Mouse (Mus musculus) kidney, embryonic 15.5 days (tissue): ENCODE data around the gene 4930404H24Rik. TPM values are rescaled to one million over a fixed set of nuclear protein-coding genes. Genes with fewer than 3 reads are reported as not detected.
A peak's percentile ranks its signal among the peaks of the same experiment; 100 is the strongest.

Source experiments
- ATAC-seq: fragments of 200-750 bp; cut with Nextera tagmentation; replicated peaks from 2 replicates; pipeline ENCODE4 v1.8.0; 2017; ENCODE audit warnings: moderate TSS enrichment; ENCODE audit not compliant: low FRiP score
- H3K27ac ChIP-seq: fragments of 300-500 bp; sonication (generic); 2 replicates; pipeline ENCODE4 v1.5.1; 2015; ENCODE audit warnings: mild to moderate bottlenecking, inconsistent platforms
- H3K27me3 ChIP-seq: fragments of 300-500 bp; sonication (generic); 2 replicates; pipeline ENCODE4 v1.6.1; 2015; ENCODE audit warnings: inconsistent platforms
- H3K36me3 ChIP-seq: fragments of 300-500 bp; sonication (generic); 2 replicates; pipeline ENCODE4 v1.6.1; 2015; ENCODE audit warnings: inconsistent platforms
- H3K4me1 ChIP-seq: fragments of 300-500 bp; sonication (generic); 2 replicates; pipeline ENCODE4 v1.6.1; 2015; ENCODE audit warnings: inconsistent platforms
- H3K4me2 ChIP-seq: fragments of 300-500 bp; sonication (generic); 2 replicates; pipeline ENCODE4 v1.6.1; 2015; ENCODE audit warnings: moderate library complexity, mild to moderate bottlenecking, inconsistent platforms
- H3K4me3 ChIP-seq: fragments of 300-500 bp; sonication (generic); replicated peaks from 2 replicates; pipeline ENCODE4 v1.5.1; 2015; ENCODE audit warnings: mild to moderate bottlenecking, inconsistent platforms
- H3K9ac ChIP-seq: fragments of 300-500 bp; sonication (generic); 2 replicates; pipeline ENCODE4 v1.6.1; 2015; ENCODE audit warnings: mild to moderate bottlenecking, inconsistent platforms
- H3K9me3 ChIP-seq: fragments of 300-500 bp; sonication (generic); replicated peaks from 2 replicates; pipeline ENCODE4 v1.6.1; 2016; ENCODE audit warnings: inconsistent platforms
- WGBS: fragments of 180-500 bp; shearing (Covaris S2); methylation state at CpG from one replicate; pipeline ENCODE4 v1.1.7; 2015; ENCODE audit warnings: mixed read lengths; 5-methylcytosine and 5-hydroxymethylcytosine counted together
- polyA plus RNA-seq: library from polyadenylated mRNA; unstranded; fragments of >200 nt; fragmentation: Nextera tagmentation; extraction: Ambion mirVana; gene quantifications from 2 replicates; pipeline ENCODE4 v1.2.1, GENCODE M21; 2015

4930404H24Rik gene
- polyA plus RNA-seq, 1 experiment from 2014 or later: not detected

DNA sequence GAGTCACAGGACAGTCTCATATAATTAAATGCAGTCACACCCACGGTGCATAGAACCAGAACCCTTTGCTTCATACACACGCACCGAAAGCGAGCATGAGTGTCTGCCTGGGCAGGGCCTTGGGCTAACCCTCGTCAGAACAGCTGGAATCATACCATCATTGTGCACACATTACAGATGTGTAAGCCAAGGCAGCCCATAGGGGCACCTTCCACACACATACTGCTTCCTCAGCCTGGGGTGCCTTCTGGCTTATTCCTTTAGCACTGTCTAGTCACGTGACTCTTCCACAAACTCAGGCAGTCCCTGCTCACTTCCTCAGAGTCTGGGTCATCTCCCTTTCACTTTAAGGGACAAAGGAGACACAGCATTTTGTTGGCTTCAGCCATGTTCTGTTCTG lies 3.7 kb downstream of the 4930404H24Rik start:
- WGBS: 87% methylated on average over 6 of the region's 6 CpGs
- 0 out of 2 replicates have a peak overlapping the region, but pooled peaks have one; percentile 25 for H3K27ac ChIP-seq

DNA sequence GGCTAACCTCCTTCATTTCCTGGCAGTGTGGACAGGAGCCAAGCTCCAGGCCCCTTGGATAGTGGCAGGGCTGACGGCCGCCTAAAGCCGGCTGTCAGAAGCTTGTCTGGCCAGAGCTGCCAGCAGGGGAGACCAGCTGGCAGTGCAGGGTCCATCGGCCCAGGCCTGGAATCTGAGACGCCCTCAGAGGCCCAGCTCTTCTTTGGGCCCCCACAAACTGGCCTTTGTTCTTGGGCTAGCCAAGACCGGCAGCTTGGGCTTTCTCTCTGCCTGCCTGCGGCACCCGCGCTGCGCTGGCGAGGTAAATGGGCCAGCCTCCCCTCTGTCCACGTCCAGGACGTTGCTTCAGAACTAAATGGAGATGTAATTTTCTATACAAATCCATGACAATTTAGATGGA lies 4.3 kb downstream of the 4930404H24Rik start:
- Histone ChIP-seq H3K4me3 (no peak overlapping the region), H3K27ac (peak overlapping the region; percentile 28; the same call in 1 of the 2 replicates), H3K36me3 (no peaks in the 10 kb centered on the region), H3K4me2 (no peak overlapping the region), H3K4me1 (peaks cover 52% of the 10 kb centered on the region), H3K9me3 (no peaks in the 10 kb centered on the region), H3K9ac (no peak overlapping the region), H3K27me3 (peaks cover 3% of the 10 kb centered on the region)
- no peak for ATAC-seq
- WGBS: 42% methylated on average over 13 of the region's 13 CpGs

More for the DNA sequence above, 3.7 kb downstream of the 4930404H24Rik start:
- no peak overlapping the region for H3K4me3 ChIP-seq
- ATAC-seq: no peak
- no peaks in the 10 kb centered on the region for H3K36me3 ChIP-seq
- no peak overlapping the region for H3K4me2 ChIP-seq
- no peaks in the 10 kb centered on the region for H3K9me3 ChIP-seq
- no peak overlapping the region for H3K9ac ChIP-seq
- H3K4me1 ChIP-seq: peaks cover 58% of the 10 kb centered on the region
- peaks cover 9% of the 10 kb centered on the region for H3K27me3 ChIP-seq

DNA sequence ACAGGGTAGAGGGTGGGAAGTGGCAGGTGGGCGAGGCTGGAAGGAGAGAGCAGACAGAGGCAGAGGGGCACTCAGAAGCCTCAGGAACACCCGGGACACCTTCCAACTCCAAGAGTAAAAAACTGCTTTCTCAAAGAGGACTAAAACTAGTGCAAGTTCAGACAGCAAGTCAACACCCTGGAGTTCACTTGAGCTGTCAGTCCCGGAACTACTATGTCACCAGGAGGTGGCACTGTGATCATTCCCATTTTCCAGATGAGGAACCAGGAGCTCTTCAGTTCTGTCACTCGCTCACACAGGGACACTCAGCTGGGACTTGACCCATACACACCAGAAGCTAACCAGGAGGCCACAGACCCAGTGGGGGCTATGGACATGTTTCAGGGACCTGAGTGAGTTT lies 6.6 kb downstream of the 4930404H24Rik start:
- 64% methylated on average over 4 of the region's 4 CpGs for WGBS

DNA sequence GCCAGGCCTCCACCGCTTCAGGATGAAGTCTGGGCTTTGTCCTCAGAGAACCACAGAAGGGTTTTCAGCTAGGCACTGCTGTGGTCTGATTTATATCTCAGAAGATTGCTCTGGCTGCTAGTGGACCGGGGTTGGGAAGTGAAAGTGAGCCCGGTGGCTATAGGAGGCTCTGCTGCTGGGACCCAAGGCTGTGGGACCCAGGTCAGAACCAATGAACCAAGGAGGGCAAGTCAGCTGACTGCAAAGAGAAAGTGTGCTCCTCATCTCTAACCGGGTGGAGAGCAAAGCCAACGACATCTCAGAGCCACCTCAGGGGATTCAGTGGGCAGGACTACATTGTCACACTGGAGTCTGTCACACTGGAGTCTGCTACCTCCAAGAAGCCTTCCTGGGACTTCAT lies 13.8 kb downstream of the 4930404H24Rik start:
- H3K9me3 ChIP-seq: no peaks in the 10 kb centered on the region
- no peaks in the 10 kb centered on the region for H3K36me3 ChIP-seq
- no peak overlapping the region for H3K9ac ChIP-seq
- H3K4me2 ChIP-seq: no peak overlapping the region
- 64% methylated on average over 5 of the region's 5 CpGs for WGBS
- H3K4me1 ChIP-seq: peaks cover 31% of the 10 kb centered on the region
- H3K4me3 ChIP-seq: no peak overlapping the region
- H3K27ac ChIP-seq: no peak overlapping the region
- H3K27me3 ChIP-seq: no peaks in the 10 kb centered on the region
- ATAC-seq: no peak

More for the DNA sequence above, 6.6 kb downstream of the 4930404H24Rik start:
- Histone ChIP-seq H3K27me3 (no peaks in the 10 kb centered on the region), H3K36me3 (no peaks in the 10 kb centered on the region), H3K9me3 (no peaks in the 10 kb centered on the region), H3K27ac (no peak overlapping the region), H3K4me3 (no peak overlapping the region), H3K9ac (no peak overlapping the region), H3K4me1 (peaks cover 34% of the 10 kb centered on the region), H3K4me2 (no peak overlapping the region)
- no peak for ATAC-seq

DNA sequence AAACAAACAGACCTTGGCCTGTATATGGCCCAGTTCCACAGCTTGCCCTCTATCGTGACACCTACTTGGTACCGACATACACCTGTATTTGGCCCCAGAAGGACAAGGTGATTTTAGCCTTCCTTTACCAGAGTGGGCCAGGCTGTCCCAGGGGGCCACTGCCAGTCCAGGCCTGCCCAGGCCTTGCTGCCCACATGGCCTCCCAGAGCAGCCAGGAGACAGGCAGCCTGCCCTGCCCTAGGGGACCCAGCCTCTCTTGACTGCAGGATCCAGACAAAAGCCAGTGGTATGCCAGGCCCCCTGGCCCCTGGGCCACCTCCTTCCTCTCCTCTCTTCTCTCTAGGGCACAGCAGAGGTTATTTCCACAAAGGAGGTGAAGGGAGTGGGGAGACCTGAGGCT lies 15.4 kb downstream of the 4930404H24Rik start:
- no peak for ATAC-seq
- H3K9ac ChIP-seq: no peak overlapping the region
- H3K4me1 ChIP-seq: peaks cover 47% of the 10 kb centered on the region
- no peaks in the 10 kb centered on the region for H3K27me3 ChIP-seq
- no peaks in the 10 kb centered on the region for H3K9me3 ChIP-seq
- H3K4me2 ChIP-seq: no peak overlapping the region
- no peak overlapping the region for H3K27ac ChIP-seq
- WGBS: 93% methylated on average over 2 of the region's 2 CpGs
- H3K4me3 ChIP-seq: no peak overlapping the region
- H3K36me3 ChIP-seq: no peaks in the 10 kb centered on the region

DNA sequence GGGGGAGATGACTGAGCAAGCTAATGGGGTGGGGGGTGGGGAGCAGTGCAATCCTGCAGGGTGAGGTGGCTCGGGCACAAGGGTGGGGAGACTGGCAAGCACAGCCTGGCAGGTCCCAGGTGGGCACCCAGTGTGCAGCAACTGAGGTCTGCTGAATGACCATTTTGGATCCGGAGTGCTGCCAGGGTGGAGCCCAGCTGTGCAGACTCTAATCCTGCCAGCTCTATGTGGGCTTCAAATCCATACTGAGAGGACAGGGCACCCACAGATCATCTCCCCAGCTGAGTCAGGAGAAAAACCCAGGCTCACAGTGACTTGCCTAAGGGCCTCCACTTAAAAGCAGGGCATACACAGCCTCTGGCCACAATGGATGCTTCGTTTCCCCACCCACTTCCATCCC lies 15.8 kb downstream of the 4930404H24Rik start:
- Histone ChIP-seq H3K4me2 (no peak overlapping the region), H3K27ac (0 out of 2 replicates have a peak overlapping the region, but pooled peaks have one; percentile 22), H3K27me3 (no peaks in the 10 kb centered on the region), H3K9ac (no peak overlapping the region), H3K4me3 (no peak overlapping the region), H3K9me3 (no peaks in the 10 kb centered on the region), H3K4me1 (peaks cover 51% of the 10 kb centered on the region), H3K36me3 (no peaks in the 10 kb centered on the region)
- 81% methylated on average over 3 of the region's 3 CpGs for WGBS
- ATAC-seq: no peak

DNA sequence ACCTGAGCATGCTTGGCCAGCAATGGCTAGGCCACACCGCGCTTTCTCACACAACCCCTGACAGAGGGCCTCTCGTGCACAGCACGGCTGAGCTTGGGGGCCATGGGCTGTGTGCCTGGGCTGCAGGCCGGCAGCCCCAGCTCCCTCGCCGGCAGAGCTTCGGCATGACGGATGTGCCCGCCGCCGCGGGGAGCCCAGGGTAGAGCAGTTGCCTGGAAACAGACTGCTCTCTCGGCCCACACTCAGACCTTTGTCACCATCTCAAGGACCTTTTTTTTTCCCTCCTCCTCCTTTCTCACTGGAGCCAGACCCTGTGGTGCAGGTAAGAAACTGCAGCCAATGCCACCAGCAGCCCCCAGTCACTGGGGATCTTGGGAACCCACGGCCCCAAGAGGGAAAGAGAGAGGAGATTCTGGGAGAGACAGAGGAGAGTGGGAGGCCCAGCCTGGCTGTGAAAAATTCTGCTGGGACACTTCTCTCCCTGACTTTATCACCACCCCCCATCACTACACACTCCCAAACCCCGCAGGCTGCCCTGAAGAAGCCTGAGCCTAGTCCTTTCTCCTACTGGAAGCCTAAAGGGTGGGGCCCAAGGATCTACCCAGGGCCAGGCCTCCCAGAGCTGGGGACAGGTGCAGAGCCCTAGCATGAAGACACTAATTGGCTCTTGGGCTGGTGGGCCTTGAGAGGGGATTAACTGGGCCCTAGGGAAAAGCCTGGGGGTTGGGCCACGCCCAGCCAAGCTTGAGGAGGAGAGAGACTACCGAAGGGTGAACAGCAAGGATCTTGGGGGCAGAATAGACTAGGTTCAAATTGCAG lies 16.8 kb downstream of the 4930404H24Rik start:
- WGBS: 15% methylated on average over 18 of the region's 18 CpGs
- peak; percentile 63 for ATAC-seq
- H3K27ac ChIP-seq: peak overlapping the region; percentile 43
- 0 out of 2 replicates have a peak overlapping the region, but pooled peaks have one; percentile 17 for H3K9ac ChIP-seq
- H3K4me2 ChIP-seq: peak overlapping the region; percentile 27; the same call in 1 of the 2 replicates
- H3K4me1 ChIP-seq: peaks cover 51% of the 10 kb centered on the region
- H3K4me3 ChIP-seq: no peak overlapping the region
- no peaks in the 10 kb centered on the region for H3K9me3 ChIP-seq
- no peaks in the 10 kb centered on the region for H3K27me3 ChIP-seq
- no peaks in the 10 kb centered on the region for H3K36me3 ChIP-seq

DNA sequence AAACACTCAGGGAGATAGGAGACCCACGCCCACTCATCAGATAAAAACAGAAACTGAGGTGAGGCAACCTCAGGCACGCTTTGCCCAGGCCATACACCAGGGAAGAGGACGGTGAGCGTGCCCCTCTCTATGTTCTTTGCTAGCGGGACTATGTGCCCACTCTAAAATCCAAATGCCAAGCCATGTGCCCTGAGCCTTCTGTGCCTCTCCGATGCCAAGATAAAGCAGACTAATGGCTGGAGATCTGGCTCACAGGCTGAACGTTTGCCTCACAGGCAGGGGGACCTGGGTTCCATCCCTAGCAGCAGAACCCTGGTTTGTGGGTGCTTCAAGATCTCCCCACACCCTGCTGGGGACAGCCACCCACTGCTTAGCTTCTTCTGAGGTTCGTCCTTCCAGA lies 17.5 kb downstream of the 4930404H24Rik start:
- Histone ChIP-seq H3K27ac (no peak overlapping the region), H3K9ac (no peak overlapping the region), H3K27me3 (no peaks in the 10 kb centered on the region), H3K4me3 (no peak overlapping the region), H3K36me3 (no peaks in the 10 kb centered on the region), H3K4me1 (peaks cover 57% of the 10 kb centered on the region), H3K4me2 (no peak overlapping the region), H3K9me3 (no peaks in the 10 kb centered on the region)
- WGBS: 87% methylated on average over 8 of the region's 8 CpGs
- ATAC-seq: no peak

DNA sequence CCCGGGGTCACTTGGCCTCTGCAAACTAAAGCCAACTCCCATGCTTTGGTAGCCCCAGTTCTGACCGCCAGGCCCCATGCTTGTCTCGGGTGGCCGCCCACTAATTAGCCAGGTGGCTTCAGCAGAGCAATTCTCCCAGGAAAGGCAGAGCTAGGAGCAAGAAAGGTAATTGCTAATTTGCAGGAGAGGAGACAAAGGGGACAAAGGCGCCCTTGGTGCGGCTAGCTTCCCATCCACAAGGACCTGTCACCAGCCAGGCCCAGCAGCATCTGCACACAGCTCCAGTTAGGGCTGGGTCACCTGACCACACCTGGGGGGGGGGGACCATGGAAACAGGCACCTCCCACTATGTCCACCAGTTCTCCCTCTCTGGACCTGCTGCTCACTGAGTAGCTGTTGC lies 19.0 kb downstream of the 4930404H24Rik start:
- Histone ChIP-seq H3K27me3 (no peaks in the 10 kb centered on the region), H3K9ac (no peak overlapping the region), H3K4me3 (no peak overlapping the region), H3K36me3 (no peaks in the 10 kb centered on the region), H3K27ac (peak overlapping the region; percentile 51; the same call in 1 of the 2 replicates), H3K4me2 (no peak overlapping the region), H3K4me1 (peaks cover 57% of the 10 kb centered on the region), H3K9me3 (no peaks in the 10 kb centered on the region)
- no peak for ATAC-seq
- 47% methylated on average over 6 of the region's 6 CpGs for WGBS

DNA sequence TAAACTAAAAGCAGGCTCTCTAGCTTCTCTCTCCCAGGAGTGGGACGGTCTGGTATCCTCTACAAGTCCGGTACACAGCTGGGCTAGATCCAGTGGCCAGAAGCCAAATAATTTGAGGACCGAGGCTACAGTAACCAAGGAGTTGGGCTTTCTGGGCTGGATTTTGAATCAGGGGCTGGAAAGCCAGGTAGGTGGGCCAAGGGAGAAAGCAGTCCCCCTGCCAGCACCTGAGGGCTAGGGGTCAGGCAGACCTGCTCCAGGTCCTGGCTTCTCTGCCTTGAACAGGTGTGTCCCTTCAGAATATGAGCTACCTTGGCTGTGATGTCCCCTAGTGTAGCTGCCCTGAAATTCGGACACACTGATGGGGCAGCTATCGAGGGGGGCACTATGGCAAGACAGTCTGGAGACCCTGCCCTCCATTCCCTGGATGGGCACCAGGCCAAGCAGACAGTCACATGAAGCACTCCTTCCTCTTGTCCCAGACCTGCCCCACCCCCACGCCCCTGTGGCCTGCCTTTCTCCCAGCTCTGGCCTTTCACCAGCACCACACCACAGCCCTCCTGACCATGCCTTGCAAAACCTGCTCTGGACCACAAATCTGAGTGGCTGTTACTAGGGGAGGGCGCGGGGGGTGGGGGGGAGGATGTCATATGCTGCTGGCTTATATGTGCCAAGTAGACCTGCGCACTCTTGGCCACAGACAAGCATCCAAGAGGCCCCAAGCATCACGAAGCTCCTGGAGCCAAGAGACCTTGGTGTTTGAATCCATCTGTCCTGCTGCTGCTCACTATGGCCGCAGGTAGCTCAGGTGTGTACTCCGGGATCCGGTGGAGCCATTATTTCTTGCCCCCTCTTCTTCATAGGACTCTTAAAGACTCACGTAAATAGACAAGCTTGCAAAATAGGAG lies 20.1 kb downstream of the 4930404H24Rik start:
- no peak overlapping the region for H3K27ac ChIP-seq
- H3K27me3 ChIP-seq: no peaks in the 10 kb centered on the region
- H3K36me3 ChIP-seq: no peaks in the 10 kb centered on the region
- no peak overlapping the region for H3K4me2 ChIP-seq
- 78% methylated on average over 14 of the region's 14 CpGs for WGBS
- no peak overlapping the region for H3K4me3 ChIP-seq
- H3K4me1 ChIP-seq: peaks cover 62% of the 10 kb centered on the region
- ATAC-seq: no peak
- H3K9ac ChIP-seq: no peak overlapping the region
- H3K9me3 ChIP-seq: no peaks in the 10 kb centered on the region

DNA sequence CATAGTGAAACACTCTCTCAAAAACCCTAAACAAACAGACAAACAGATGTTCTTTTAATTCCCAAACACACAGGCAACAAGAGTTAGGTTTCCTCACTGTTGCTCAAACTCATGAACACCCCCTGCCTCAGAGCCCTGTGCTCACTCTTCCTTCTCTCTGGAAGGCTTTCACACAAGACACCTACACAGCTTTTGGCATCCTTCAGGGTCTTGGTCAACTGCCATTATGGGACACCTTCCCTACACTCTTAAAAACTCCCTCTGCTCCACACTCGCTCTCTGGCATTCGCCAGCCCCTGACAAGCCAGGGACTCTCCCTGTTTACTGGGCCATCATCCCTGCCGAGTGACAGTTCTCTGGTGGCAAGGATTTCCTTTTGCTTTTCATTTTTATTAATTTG lies 21.4 kb downstream of the 4930404H24Rik start:
- Histone ChIP-seq H3K27me3 (no peaks in the 10 kb centered on the region), H3K4me1 (peaks cover 51% of the 10 kb centered on the region), H3K4me3 (no peak overlapping the region), H3K4me2 (no peak overlapping the region), H3K27ac (no peak overlapping the region), H3K36me3 (no peaks in the 10 kb centered on the region), H3K9ac (no peak overlapping the region), H3K9me3 (no peaks in the 10 kb centered on the region)
- WGBS: 91% methylated on average over 3 of the region's 3 CpGs
- no peak for ATAC-seq
